Mouse (Mus musculus) embryo, embryonic 10.5 days (tissue): Measurements from ENCODE around the gene C130074G19Rik.
A peak's percentile ranks its signal among the peaks of the same experiment; 100 is the strongest.

Source experiments
- DNase-seq: peaks from one replicate; pipeline ENCODE4 v3.0.0-alpha.2; 2015; ENCODE audit warnings: low spot score

Gene C130074G19Rik

GRCm38 (mm10) chr1:184873910-184874309, 9.1 kb downstream of the C130074G19Rik start:
- DNase-seq = no peak

GRCm38 (mm10) chr1:184872069-184872819, 10.8 kb downstream of the C130074G19Rik start:
- no peak for DNase-seq

GRCm38 (mm10) chr1:184871506-184871905, 11.5 kb downstream of the C130074G19Rik start:
- peak; percentile 46 for DNase-seq

GRCm38 (mm10) chr1:184870646-184871385, 12.2 kb downstream of the C130074G19Rik start:
- no peak for DNase-seq

GRCm38 (mm10) chr1:184869939-184870565, 13.0 kb downstream of the C130074G19Rik start:
- no peak for DNase-seq

GRCm38 (mm10) chr1:184867640-184868120, 15.3 kb downstream of the C130074G19Rik start:
- no peak for DNase-seq

- no peak for DNase-seq
These were observed 18.6 kb downstream of the C130074G19Rik start for GRCm38 (mm10) chr1:184864381-184864801.

GRCm38 (mm10) chr1:184862636-184863035, 20.4 kb downstream of the C130074G19Rik start:
- DNase-seq = no peak

- no peak for DNase-seq
These were observed 21.5 kb downstream of the C130074G19Rik start for GRCm38 (mm10) chr1:184861551-184861950.

- no peak for DNase-seq
These were observed 22.7 kb downstream of the C130074G19Rik start for GRCm38 (mm10) chr1:184860276-184860675.

- DNase-seq = no peak
These were observed 24.8 kb downstream of the C130074G19Rik start for GRCm38 (mm10) chr1:184858253-184858652.

GRCm38 (mm10) chr1:184857216-184857615, 25.8 kb downstream of the C130074G19Rik start:
- no peak for DNase-seq

- no peak for DNase-seq
These were observed 29.1 kb downstream of the C130074G19Rik start for GRCm38 (mm10) chr1:184853922-184854321.

- DNase-seq = peak; percentile 77
These were observed 29.7 kb downstream of the C130074G19Rik start for GRCm38 (mm10) chr1:184853339-184853738.

GRCm38 (mm10) chr1:184851741-184852618, 31.0 kb downstream of the C130074G19Rik start:
- DNase-seq = peak; percentile 92

- DNase-seq = no peak
These were observed 31.9 kb downstream of the C130074G19Rik start for GRCm38 (mm10) chr1:184851166-184851565.

GRCm38 (mm10) chr1:184846973-184847372, 36.0 kb downstream of the C130074G19Rik start:
- no peak for DNase-seq

- no peak for DNase-seq
These were observed 36.8 kb downstream of the C130074G19Rik start, which contains the start of gene Marc2 for GRCm38 (mm10) chr1:184846092-184846750. Gene Marc2 (minus strand): TSS chr1:184846451.

- peak; percentile 90 for DNase-seq
These were observed 37.6 kb downstream of the C130074G19Rik start for GRCm38 (mm10) chr1:184845111-184846071.
